Mouse (Mus musculus): Measurements from ENCODE around the gene Tor4a. TPM values are rescaled to one million over a fixed set of nuclear protein-coding genes. Genes with fewer than 3 reads are reported as not detected.

Gene Tor4a
- polyA plus RNA-seq, 1 experiment from 2014 or later, result 2.7 TPM

GRCm38 (mm10) chr2:25147892-25148291 lies 48.8 kb downstream of the Tor4a start:
- no peaks in the 10 kb centered on the region for H3K9me3 ChIP-seq
- no peak overlapping the region for H3K4me3 ChIP-seq
- 81% methylated on average over 5 of the region's 5 CpGs for WGBS
- no peak for DNase-seq (ENCODE audit: low spot score)
- 0 out of 2 replicates have a peak, but pooled peaks cover 15% of the 10 kb centered on the region for H3K4me1 ChIP-seq (replicated peaks)
- H3K27me3 ChIP-seq (ENCODE audit: insufficient read depth, poor library complexity, severe bottlenecking), result 0 out of 2 replicates have a peak, but pooled peaks cover 5% of the 10 kb centered on the region
- H3K27ac ChIP-seq, result 0 out of 2 replicates have a peak overlapping the region, but pooled peaks have one; percentile 12
- H3K36me3 ChIP-seq, result no peaks in the 10 kb centered on the region

GRCm38 (mm10) chr2:25147398-25147797 lies 49.3 kb downstream of the Tor4a start:
- H3K36me3 ChIP-seq, result no peaks in the 10 kb centered on the region
- H3K4me3 ChIP-seq, result no peak overlapping the region
- H3K27me3 ChIP-seq (ENCODE audit: insufficient read depth, poor library complexity, severe bottlenecking), result 0 out of 2 replicates have a peak, but pooled peaks cover 5% of the 10 kb centered on the region
- H3K9me3 ChIP-seq, result no peaks in the 10 kb centered on the region
- H3K4me1 ChIP-seq (replicated peaks), result 0 out of 2 replicates have a peak, but pooled peaks cover 15% of the 10 kb centered on the region
- H3K27ac ChIP-seq, result peak overlapping the region; percentile 12; the same call in 1 of the 2 replicates
- DNase-seq (ENCODE audit: low spot score), result no peak
- 84% methylated on average over 5 of the region's 5 CpGs for WGBS

- H3K36me3 ChIP-seq, result no peaks in the 10 kb centered on the region
- 85% methylated on average over 6 of the region's 6 CpGs for WGBS
- H3K4me3 ChIP-seq, result no peak overlapping the region
- H3K27me3 ChIP-seq (ENCODE audit: insufficient read depth, poor library complexity, severe bottlenecking), result 0 out of 2 replicates have a peak, but pooled peaks cover 5% of the 10 kb centered on the region
- 0 out of 2 replicates have a peak, but pooled peaks cover 5% of the 10 kb centered on the region for H3K9me3 ChIP-seq
- peaks cover 19% of the 10 kb centered on the region; the same call in 1 of the 2 replicates for H3K4me1 ChIP-seq (replicated peaks)
- DNase-seq (ENCODE audit: low spot score), result no peak
- H3K27ac ChIP-seq, result no peak overlapping the region
Observed at GRCm38 (mm10) chr2:25145346-25145745, 51.3 kb downstream of the Tor4a start.

Other genes with a start within 250 kb of the Tor4a start
- 24.0 and 27.6 TPM in 2 replicates for gene Zmynd19, start 247.1 kb downstream of the Tor4a start, polyA plus RNA-seq (2016; fragmentation: Nextera tagmentation; extraction: Ambion mirVana)
- 30.8 and 35.5 TPM in 2 replicates for gene Dph7, start 234.5 kb downstream of the Tor4a start, polyA plus RNA-seq (2016; fragmentation: Nextera tagmentation; extraction: Ambion mirVana)
- 128 and 156 TPM in 2 replicates for gene Mrpl41, start 221.8 kb downstream of the Tor4a start, polyA plus RNA-seq (2016; fragmentation: Nextera tagmentation; extraction: Ambion mirVana)
- 3.9 and 5.3 TPM in 2 replicates for gene Pnpla7, start 220.9 kb downstream of the Tor4a start, polyA plus RNA-seq (2016; fragmentation: Nextera tagmentation; extraction: Ambion mirVana)
- gene Nsmf, start 142.5 kb downstream of the Tor4a start, polyA plus RNA-seq (2016; fragmentation: Nextera tagmentation; extraction: Ambion mirVana), result 72.2 and 89.0 TPM in 2 replicates
- not detected in 2 replicates for gene Entpd8, start 116.6 kb downstream of the Tor4a start, polyA plus RNA-seq (2016; fragmentation: Nextera tagmentation; extraction: Ambion mirVana)
- 0.22 and 0.38 TPM in 2 replicates for gene Noxa1, start 101.7 kb downstream of the Tor4a start, polyA plus RNA-seq (2016; fragmentation: Nextera tagmentation; extraction: Ambion mirVana)
- 77.4 and 108 TPM in 2 replicates for gene Nrarp, start 16.1 kb downstream of the Tor4a start, polyA plus RNA-seq (2016; fragmentation: Nextera tagmentation; extraction: Ambion mirVana)
- gene Nelfb, start 14.6 kb upstream of the Tor4a start, polyA plus RNA-seq (2016; fragmentation: Nextera tagmentation; extraction: Ambion mirVana), result 123 and 132 TPM in 2 replicates
- not detected in 2 replicates for gene Stpg3, start 17.8 kb upstream of the Tor4a start, polyA plus RNA-seq (2016; fragmentation: Nextera tagmentation; extraction: Ambion mirVana)
- not detected in 2 replicates for gene Fam166a, start 21.9 kb upstream of the Tor4a start, polyA plus RNA-seq (2016; fragmentation: Nextera tagmentation; extraction: Ambion mirVana)
- 655 and 693 TPM in 2 replicates for gene Tubb4b, start 27.8 kb upstream of the Tor4a start, polyA plus RNA-seq (2016; fragmentation: Nextera tagmentation; extraction: Ambion mirVana)
- gene Slc34a3, start 37.5 kb upstream of the Tor4a start, polyA plus RNA-seq (2016; fragmentation: Nextera tagmentation; extraction: Ambion mirVana), result not detected in 2 replicates
- gene Rnf224, start 39.9 kb upstream of the Tor4a start, polyA plus RNA-seq (2016; fragmentation: Nextera tagmentation; extraction: Ambion mirVana), result not detected in 2 replicates
- 25.5 and 43.5 TPM in 2 replicates for gene Rnf208, start 45.4 kb upstream of the Tor4a start, polyA plus RNA-seq (2016; fragmentation: Nextera tagmentation; extraction: Ambion mirVana)
- not detected in 2 replicates for gene Cysrt1, start 45.6 kb upstream of the Tor4a start, polyA plus RNA-seq (2016; fragmentation: Nextera tagmentation; extraction: Ambion mirVana)
- gene AL732309.1, start 50.0 kb upstream of the Tor4a start, polyA plus RNA-seq (2016; fragmentation: Nextera tagmentation; extraction: Ambion mirVana), result 5.7 and 6.2 TPM in 2 replicates
- 18.7 and 20.3 TPM in 2 replicates for gene Tmem203, start 58.6 kb upstream of the Tor4a start, polyA plus RNA-seq (2016; fragmentation: Nextera tagmentation; extraction: Ambion mirVana)
- gene Tprn, start 65.7 kb upstream of the Tor4a start, polyA plus RNA-seq (2016; fragmentation: Nextera tagmentation; extraction: Ambion mirVana), result 8.1 and 9.5 TPM in 2 replicates
- 248 and 259 TPM in 2 replicates for gene Ssna1, start 75.6 kb upstream of the Tor4a start, polyA plus RNA-seq (2016; fragmentation: Nextera tagmentation; extraction: Ambion mirVana)
- 150 and 156 TPM in 2 replicates for gene Anapc2, start 75.6 kb upstream of the Tor4a start, polyA plus RNA-seq (2016; fragmentation: Nextera tagmentation; extraction: Ambion mirVana)
- gene Tmem210, start 91.3 kb upstream of the Tor4a start, polyA plus RNA-seq (2016; fragmentation: Nextera tagmentation; extraction: Ambion mirVana), result not detected in 2 replicates
- not detected in 2 replicates for gene Lrrc26, start 93.0 kb upstream of the Tor4a start, polyA plus RNA-seq (2016; fragmentation: Nextera tagmentation; extraction: Ambion mirVana)
- 1.2 and 4.5 TPM in 2 replicates for gene Grin1, start 122.3 kb upstream of the Tor4a start, polyA plus RNA-seq (2016; fragmentation: Nextera tagmentation; extraction: Ambion mirVana)
- gene Man1b1, start 135.5 kb upstream of the Tor4a start, polyA plus RNA-seq (2016; fragmentation: Nextera tagmentation; extraction: Ambion mirVana), result 57.4 and 58.7 TPM in 2 replicates
- 21.1 and 21.8 TPM in 2 replicates for gene Dpp7, start 159.5 kb upstream of the Tor4a start, polyA plus RNA-seq (2016; fragmentation: Nextera tagmentation; extraction: Ambion mirVana)
- 7.4 and 10.1 TPM in 2 replicates for gene Uap1l1, start 168.8 kb upstream of the Tor4a start, polyA plus RNA-seq (2016; fragmentation: Nextera tagmentation; extraction: Ambion mirVana)
- 71.6 and 75.1 TPM in 2 replicates for gene Sapcd2, start 175.4 kb upstream of the Tor4a start, polyA plus RNA-seq (2016; fragmentation: Nextera tagmentation; extraction: Ambion mirVana)
- 0.31 TPM in 1 of 2 replicates, not detected in the other for gene Entpd2, start 199.0 kb upstream of the Tor4a start, polyA plus RNA-seq (2016; fragmentation: Nextera tagmentation; extraction: Ambion mirVana)
- gene Npdc1, start 202.5 kb upstream of the Tor4a start, polyA plus RNA-seq (2016; fragmentation: Nextera tagmentation; extraction: Ambion mirVana), result 75.1 and 155 TPM in 2 replicates
- not detected in 2 replicates for gene Fut7, start 226.4 kb upstream of the Tor4a start, polyA plus RNA-seq (2016; fragmentation: Nextera tagmentation; extraction: Ambion mirVana)
- 5.7 and 5.9 TPM in 2 replicates for gene Abca2, start 231.8 kb upstream of the Tor4a start, polyA plus RNA-seq (2016; fragmentation: Nextera tagmentation; extraction: Ambion mirVana)

All from hindbrain, embryonic 10.5 days (tissue).